ENCODE assay signal across 1 mouse cellular context in genomic region chr11:119558870-119559610, GRCm38 (mm10).
TF ChIP-seq lines count a peak whose summit lies in the region.

No protein-coding gene starts in this region.

TF ChIP-seq in CH12.LX, 34 proteins besides CTCF, POLR2A, EP300 and RAD21 (continued from another document):
- no peak for TF ChIP-seq IRF4 (IDR thresholded peaks at IDR 0.05; ENCODE audit: low read depth, low read length)
